Mouse (Mus musculus) gastrocnemius, postnatal 25 days (tissue): Measurements from ENCODE around the gene Slc2a4. TPM values are rescaled to one million over a fixed set of nuclear protein-coding genes. Genes with fewer than 3 reads are reported as not detected.

ENCODE experiments used
- DNase-seq: peaks from one replicate; pipeline ENCODE4 v3.0.0; 2022
- microRNA-seq, 2 experiments: library from miRNA; unstranded; fragments of <30 nt; microRNA quantifications; one replicate each; pipeline ENCODE4 v1.2.0; 2021; ENCODE audit warnings: borderline replicate concordance in 2 of 2
- total RNA-seq, 2 experiments: library from RNA; stranded (reverse); gene quantifications; 1 replicate in 1 of 2; 2 replicates in 1 of 2; pipeline ENCODE4 v1.2.3; 2021

Slc2a4 gene
- total RNA-seq, 2 experiments from 2014 or later, result 306 to 340 TPM

DNA sequence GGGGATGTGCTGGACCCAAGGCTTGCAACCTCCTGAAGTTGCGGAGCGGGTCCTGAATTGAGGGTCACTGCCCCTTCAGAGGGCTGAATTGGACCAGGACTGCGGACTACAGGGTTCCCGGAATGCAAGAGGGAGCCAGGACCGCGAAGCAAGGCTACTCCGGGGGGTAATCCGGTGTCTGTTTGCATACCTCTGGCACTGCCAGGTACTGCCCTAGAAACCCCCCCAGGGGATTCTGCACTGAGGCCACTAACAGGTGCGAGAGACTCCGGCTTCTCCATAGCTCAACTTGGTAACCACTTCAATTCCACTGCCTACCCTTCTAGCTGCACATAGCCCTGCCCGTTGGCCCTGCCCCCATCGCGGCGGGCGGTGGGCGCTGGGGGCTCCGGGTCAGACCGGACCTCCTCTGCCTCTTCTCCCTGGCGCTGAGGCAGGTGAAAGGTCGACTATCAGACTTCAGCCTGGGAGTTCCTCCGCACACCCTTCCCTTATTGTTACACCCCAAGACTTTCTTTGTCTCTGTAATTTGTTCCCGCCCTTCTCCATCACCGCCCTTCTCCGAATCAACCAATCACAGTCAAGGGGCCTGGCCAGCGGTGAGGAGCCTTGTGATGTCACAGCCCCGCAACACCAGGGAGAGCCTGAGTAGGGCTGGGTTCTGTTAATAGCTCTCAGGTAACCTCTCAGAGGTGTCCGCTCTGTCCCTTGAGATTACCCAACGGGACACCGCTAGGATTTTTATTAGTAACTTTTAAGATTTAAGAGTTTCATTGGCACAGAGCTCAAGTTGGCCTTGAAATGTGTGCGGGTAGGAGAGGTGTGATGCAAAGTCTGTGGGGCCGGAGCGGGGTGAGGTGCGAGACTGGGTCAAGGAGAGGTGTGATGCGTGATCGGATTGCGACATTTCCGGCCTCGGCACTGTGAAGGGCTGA, 47.2 kb downstream of the Slc2a4 start, which contains the start of the genes 2810408A11Rik and Neurl4:
2810408A11Rik (minus strand) TSS at position 517 of the 935 bp plus-strand sequence.
Neurl4 (plus strand) TSS at position 602 of the 935 bp plus-strand sequence.
- peak; percentile 88 for DNase-seq

GRCm38 (mm10) chr11:69899870-69900269, 48.1 kb downstream of the Slc2a4 start:
- no peak for DNase-seq

GRCm38 (mm10) chr11:69895291-69895690, 52.7 kb downstream of the Slc2a4 start, which contains the start of gene Acap1:
Acap1 (minus strand) TSS chr11:69895539.
- no peak for DNase-seq

DNA sequence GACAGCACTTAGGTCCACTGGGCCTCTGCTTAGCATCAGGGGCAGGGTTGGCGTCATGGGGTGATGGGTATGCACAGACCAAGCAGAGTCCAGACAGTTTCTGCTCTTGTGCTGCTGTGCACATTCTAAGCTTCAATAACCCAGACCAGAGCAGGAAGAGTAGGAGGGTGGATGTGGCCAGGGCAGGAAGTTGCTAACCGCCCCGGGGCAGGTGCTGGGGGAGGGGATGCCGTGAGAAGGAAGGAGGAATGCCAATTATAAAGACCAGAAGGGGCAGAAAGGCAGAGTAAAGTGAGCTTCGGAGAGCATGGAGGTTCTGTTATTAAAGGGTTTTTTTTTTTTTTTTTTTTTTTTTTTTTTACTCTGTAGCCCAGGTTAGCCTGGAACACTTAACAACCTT, 53.3 kb downstream of the Slc2a4 start:
- DNase-seq, result no peak

Small RNAs within 50 kb of the gene (microRNA-seq; reads per million reads assigned to microRNA genes)
- gene Gm44349, result 0 reads per million in 2 experiments

Other genes starting within 250 kb of the Slc2a4 start
- 10 to 100 TPM; 24.7 to 27.5 TPM for gene Polr2a, start 189.6 kb downstream of the Slc2a4 start, total RNA-seq
- not detected for gene Slc35g3, start 186.2 kb downstream of the Slc2a4 start, total RNA-seq
- gene Zbtb4, start 182.3 kb downstream of the Slc2a4 start, total RNA-seq, result 10 to 100 TPM; 23.0 to 28.1 TPM
- 10 to 100 TPM; 36.2 to 53.1 TPM for gene Chrnb1, start 152.2 kb downstream of the Slc2a4 start, total RNA-seq
- 1 to 10 TPM; 6.3 to 6.7 TPM for gene Fgf11, start 146.3 kb downstream of the Slc2a4 start, total RNA-seq
- gene Tmem102, start 142.6 kb downstream of the Slc2a4 start, total RNA-seq, result under 1 TPM; 0.18 to 0.35 TPM
- not detected for gene Gm39566, start 132.9 kb downstream of the Slc2a4 start, total RNA-seq
- gene Spem2, start 129.7 kb downstream of the Slc2a4 start, total RNA-seq, result not detected
- not detected for gene Spem1, start 126.0 kb downstream of the Slc2a4 start, total RNA-seq
- gene Nlgn2, start 110.4 kb downstream of the Slc2a4 start, total RNA-seq, result 1 to 10 TPM; 3.1 to 3.9 TPM
- gene Tmem256, start 109.7 kb downstream of the Slc2a4 start, total RNA-seq, result 100 to 1,000 TPM; 126 to 144 TPM
- gene Plscr3, start 101.8 kb downstream of the Slc2a4 start, total RNA-seq, result 10 to 100 TPM; 10.8 to 13.7 TPM
- gene Tnk1, start 89.5 kb downstream of the Slc2a4 start, total RNA-seq, result under 1 TPM in 1 of 2 experiments, not detected in 1; 0.11 TPM
- not detected for gene Tmem95, start 70.2 kb downstream of the Slc2a4 start, total RNA-seq
- gene Kctd11, start 66.8 kb downstream of the Slc2a4 start, total RNA-seq, result 1 to 10 TPM; 1.7 to 2.2 TPM
- gene Acap1, start 52.6 kb downstream of the Slc2a4 start, total RNA-seq, result under 1 TPM; 0.26 to 0.38 TPM
- not detected for gene 2810408A11Rik, start 47.2 kb downstream of the Slc2a4 start, total RNA-seq
- 10 to 100 TPM; 25.4 to 26.0 TPM for gene Neurl4, start 47.1 kb downstream of the Slc2a4 start, total RNA-seq
- gene Gps2, start 34.3 kb downstream of the Slc2a4 start, total RNA-seq, result 10 to 100 TPM; 34.6 to 35.2 TPM
- gene Eif5a, start 26.2 kb downstream of the Slc2a4 start, total RNA-seq, result 100 to 1,000 TPM; 417 to 422 TPM
- 10 to 100 TPM; 10.4 to 10.9 TPM for gene Ybx2, start 12.4 kb downstream of the Slc2a4 start, total RNA-seq
- under 1 TPM in 1 of 2 experiments, not detected in 1; 0.91 TPM for gene Cldn7, start 16.6 kb upstream of the Slc2a4 start, total RNA-seq
- 100 to 1,000 TPM; 195 to 205 TPM for gene Ctdnep1, start 33.0 kb upstream of the Slc2a4 start, total RNA-seq
- gene Elp5, start 34.3 kb upstream of the Slc2a4 start, total RNA-seq, result 10 to 100 TPM; 37.0 to 44.2 TPM
- gene Gabarap, start 43.0 kb upstream of the Slc2a4 start, total RNA-seq, result 100 to 1,000 TPM; 148 to 170 TPM
- 10 to 100 TPM; 15.0 to 16.1 TPM for gene Phf23, start 47.6 kb upstream of the Slc2a4 start, total RNA-seq
- gene Dvl2, start 52.4 kb upstream of the Slc2a4 start, total RNA-seq, result 1 to 10 TPM; 3.7 to 4.1 TPM
- 100 to 1,000 TPM; 342 to 380 TPM for gene Acadvl, start 67.2 kb upstream of the Slc2a4 start, total RNA-seq
- 1 to 10 TPM; 5.6 to 6.9 TPM for gene Dlg4, start 68.8 kb upstream of the Slc2a4 start, total RNA-seq
- gene Asgr1, start 105.9 kb upstream of the Slc2a4 start, total RNA-seq, result not detected
- gene Asgr2, start 144.5 kb upstream of the Slc2a4 start, total RNA-seq, result not detected
- 1 to 10 TPM; 2.5 to 3.6 TPM for gene Mgl2, start 182.1 kb upstream of the Slc2a4 start, total RNA-seq
- gene Clec10a, start 208.0 kb upstream of the Slc2a4 start, total RNA-seq, result 1 to 10 TPM; 1.3 to 4.3 TPM